Mouse (Mus musculus) kidney, adult 2 months (tissue): Measurements from ENCODE around the gene Abca8b.
"Not testable (repeated sequence)": the region's sequence is repeated elsewhere in the genome, so short reads cannot be mapped to it uniquely, and the experiment has no call there.

Source experiments
- CTCF ChIP-seq: fragments of 200-500 bp; conservative IDR thresholded peaks from 2 replicates; pipeline ENCODE4 v1.5.1; 2011; ENCODE audit warnings: low read depth, mild to moderate bottlenecking, control low read depth, low read length, moderate library complexity, mixed read lengths; ENCODE audit not compliant: insufficient read depth, insufficient read length
- POLR2A ChIP-seq: fragments of 200-500 bp; IDR thresholded peaks from one replicate; pipeline ENCODE4 v1.6.1; 2011; ENCODE audit warnings: low read depth, low read length, control low read depth

GRCm38 (mm10) chr11:109913156-109913555 is 82.5 kb downstream of the Abca8b start:
- not testable (repeated sequence) for TF ChIP-seq CTCF, POLR2A
